Mouse (Mus musculus): Measurements from ENCODE around the gene Aak1. TPM values are rescaled to one million over a fixed set of nuclear protein-coding genes. Genes with fewer than 3 reads are reported as not detected.
A peak's percentile ranks its signal among the peaks of the same experiment; 100 is the strongest.

Gene Aak1
- total RNA-seq, 1 experiment from 2014 or later = 14.5 TPM

DNA sequence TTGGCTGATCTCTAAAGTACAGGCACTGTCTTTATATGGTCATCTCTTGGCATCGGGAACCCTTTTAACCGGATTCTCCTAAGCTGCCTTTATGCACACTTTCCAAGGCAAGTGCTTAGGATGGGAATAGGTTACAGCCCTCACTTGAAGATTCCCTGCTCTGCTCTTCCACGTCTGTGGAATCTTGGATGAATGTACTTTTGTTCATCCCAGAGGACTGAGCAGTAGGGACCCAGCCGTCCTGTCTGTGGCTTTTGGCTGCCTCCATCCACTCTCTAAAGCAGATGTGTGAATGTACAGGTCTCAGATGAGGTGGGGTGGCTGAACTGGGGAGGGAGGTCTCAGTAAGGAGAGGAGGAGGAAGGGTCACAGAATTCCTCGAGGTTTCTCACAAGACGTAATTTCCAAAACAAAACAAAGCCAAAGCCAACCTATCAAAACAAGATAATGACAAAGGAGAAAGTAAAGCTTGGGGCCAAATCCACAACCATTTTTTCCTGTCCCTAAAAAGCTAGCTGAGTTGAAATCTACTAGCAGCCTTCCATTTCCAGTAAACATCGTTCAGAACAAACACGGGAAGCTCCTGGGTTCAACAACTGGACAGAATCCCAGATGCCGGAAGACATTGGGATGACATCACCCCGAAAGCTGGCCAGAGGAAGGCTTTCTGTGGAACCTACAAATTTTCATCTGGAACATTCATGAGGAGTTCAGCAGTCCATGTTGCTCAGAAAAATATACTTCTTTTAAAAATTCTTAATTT, 18.4 kb upstream of the Aak1 start:
- no peak for ATAC-seq (replicated peaks; ENCODE audit: insufficient number of reproducible peaks, low FRiP score, low TSS enrichment, poor library complexity, severe bottlenecking)

- ATAC-seq (replicated peaks; ENCODE audit: insufficient number of reproducible peaks, low FRiP score, low TSS enrichment, poor library complexity, severe bottlenecking) = no peak
Measured at GRCm38 (mm10) chr6:86832802-86833502, 16.4 kb upstream of the Aak1 start.

DNA sequence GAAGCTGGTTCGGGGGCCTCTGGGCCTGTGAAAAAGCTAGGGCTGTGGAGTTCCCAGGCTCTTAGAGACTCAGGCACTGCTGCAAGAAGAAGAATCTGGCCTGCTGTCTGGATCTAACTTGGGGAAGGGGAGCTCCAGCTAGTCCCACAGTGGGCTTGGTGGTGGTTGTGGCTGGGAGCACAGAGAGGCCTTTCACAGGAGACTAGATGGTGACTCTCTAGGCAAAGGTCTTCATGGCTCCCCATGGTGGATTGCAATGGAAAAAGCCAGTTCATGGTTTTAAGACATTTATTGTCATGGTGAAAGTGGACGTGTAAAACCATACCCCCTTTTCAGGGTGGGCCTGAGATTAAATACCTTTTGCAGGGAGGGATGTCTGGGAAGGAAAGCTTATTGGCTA, 10.2 kb upstream of the Aak1 start:
- ATAC-seq (replicated peaks; ENCODE audit: insufficient number of reproducible peaks, low FRiP score, low TSS enrichment, poor library complexity, severe bottlenecking) = no peak

- ATAC-seq (replicated peaks; ENCODE audit: insufficient number of reproducible peaks, low FRiP score, low TSS enrichment, poor library complexity, severe bottlenecking) = no peak
Measured at GRCm38 (mm10) chr6:86841949-86842348, 7.4 kb upstream of the Aak1 start.

DNA sequence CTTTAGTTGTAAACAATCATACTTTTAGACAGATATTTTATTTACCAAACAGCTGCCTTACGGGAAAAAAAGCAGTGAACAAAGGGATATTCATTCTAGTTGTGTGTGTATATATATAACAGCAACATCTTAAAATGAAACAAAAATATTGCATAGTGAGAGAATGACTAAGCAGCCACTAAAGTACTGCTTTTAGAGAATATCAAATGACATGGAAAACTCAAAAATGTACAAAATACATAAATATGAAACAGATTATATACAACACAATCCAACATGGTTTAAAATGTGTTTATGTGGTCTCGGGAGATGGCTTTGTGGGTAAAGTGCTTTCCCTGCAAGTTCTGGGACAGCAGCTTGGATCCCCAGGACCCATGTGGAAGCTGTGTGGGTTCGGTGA, 5.7 kb upstream of the Aak1 start:
- no peak for ATAC-seq (replicated peaks; ENCODE audit: insufficient number of reproducible peaks, low FRiP score, low TSS enrichment, poor library complexity, severe bottlenecking)

GRCm38 (mm10) chr6:86846467-86846866, 2.9 kb upstream of the Aak1 start:
- ATAC-seq (replicated peaks; ENCODE audit: insufficient number of reproducible peaks, low FRiP score, low TSS enrichment, poor library complexity, severe bottlenecking) = no peak

DNA sequence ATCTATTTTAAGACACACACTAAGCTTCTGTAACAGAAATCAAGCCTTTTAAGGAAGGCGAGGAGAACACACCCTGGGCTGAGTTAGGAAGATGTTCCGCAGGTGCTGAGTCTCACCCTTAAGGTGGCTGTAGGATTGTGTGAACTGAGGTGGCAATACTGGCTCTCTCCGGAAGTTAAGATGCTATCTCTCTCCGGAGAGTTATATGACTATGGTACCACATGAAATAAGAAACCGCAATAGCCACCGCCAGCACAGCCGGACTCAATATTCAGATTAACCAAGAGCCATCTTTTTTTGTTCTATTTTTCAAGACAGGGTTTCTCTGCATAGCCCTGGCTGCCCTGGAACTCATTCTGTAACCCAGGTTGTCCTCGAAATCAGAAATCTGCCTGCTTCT, 1.5 kb upstream of the Aak1 start:
- no peak for ATAC-seq (replicated peaks; ENCODE audit: insufficient number of reproducible peaks, low FRiP score, low TSS enrichment, poor library complexity, severe bottlenecking)

GRCm38 (mm10) chr6:86848580-86848914, 770 bp upstream of the Aak1 start:
- peak; percentile 27 for ATAC-seq (replicated peaks; ENCODE audit: insufficient number of reproducible peaks, low FRiP score, low TSS enrichment, poor library complexity, severe bottlenecking)

GRCm38 (mm10) chr6:86849692-86850445, 552 bp downstream of the Aak1 start:
- no peak for ATAC-seq (replicated peaks; ENCODE audit: insufficient number of reproducible peaks, low FRiP score, low TSS enrichment, poor library complexity, severe bottlenecking)

DNA sequence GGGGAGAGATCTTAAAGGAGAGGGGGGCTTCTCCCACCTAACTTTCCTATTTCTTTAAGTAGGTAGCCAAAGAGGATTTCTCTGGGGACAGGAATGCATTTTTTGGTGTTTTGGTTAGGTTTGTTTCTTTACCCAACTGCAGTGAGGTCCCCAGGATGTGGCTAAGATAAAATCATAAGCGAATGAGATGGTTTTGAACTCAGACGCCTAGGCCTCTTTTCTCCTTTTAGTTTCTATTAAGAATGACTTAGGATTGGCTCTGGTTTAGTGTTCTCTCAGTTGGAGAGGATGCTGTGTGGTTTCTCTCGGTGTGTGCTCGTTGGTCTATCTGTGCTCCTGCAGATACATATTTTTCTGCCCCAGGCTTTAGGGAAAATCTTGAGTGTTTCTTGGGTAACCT, 1.3 kb downstream of the Aak1 start:
- ATAC-seq (replicated peaks; ENCODE audit: insufficient number of reproducible peaks, low FRiP score, low TSS enrichment, poor library complexity, severe bottlenecking) = no peak

DNA sequence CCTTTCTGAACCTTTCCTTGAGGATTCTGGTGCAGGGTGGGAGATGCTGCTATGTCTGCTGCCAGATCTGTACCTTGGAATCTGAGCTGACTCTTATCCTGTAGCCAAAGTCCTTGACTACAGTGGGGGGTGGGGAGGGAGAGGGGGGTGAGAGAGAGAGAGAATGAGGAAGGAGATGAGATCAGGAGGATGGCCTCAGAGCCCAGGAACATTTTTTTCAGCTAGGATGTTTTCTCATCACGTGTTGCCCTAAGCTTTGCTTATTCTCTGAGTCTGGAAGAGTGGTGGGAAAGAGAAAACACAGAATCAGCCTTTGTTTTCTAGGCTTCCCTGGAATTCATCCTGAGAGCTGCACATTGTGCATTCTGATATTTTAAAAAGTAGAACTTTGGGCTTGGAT, 2.2 kb downstream of the Aak1 start:
- ATAC-seq (replicated peaks; ENCODE audit: insufficient number of reproducible peaks, low FRiP score, low TSS enrichment, poor library complexity, severe bottlenecking) = no peak

DNA sequence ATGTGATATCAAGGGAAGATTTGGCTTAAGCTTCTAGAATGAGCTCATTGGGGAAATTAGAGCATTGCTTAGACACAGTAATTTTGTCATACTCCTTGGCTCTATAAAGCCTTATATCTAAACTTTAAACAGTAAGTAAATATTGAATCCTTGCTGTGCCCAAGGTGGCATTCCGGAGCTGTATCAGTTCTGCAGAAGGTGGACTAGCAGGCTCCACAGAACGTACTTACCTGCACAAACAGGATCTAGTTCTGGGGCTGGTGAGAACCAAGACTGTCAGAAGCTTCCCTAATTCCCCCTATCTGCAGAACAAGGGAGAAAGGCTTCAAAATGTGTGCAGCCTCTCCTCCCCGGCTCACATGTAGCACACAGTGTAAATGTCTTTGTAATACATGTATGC, 4.6 kb downstream of the Aak1 start:
- ATAC-seq (replicated peaks; ENCODE audit: insufficient number of reproducible peaks, low FRiP score, low TSS enrichment, poor library complexity, severe bottlenecking) = no peak

DNA sequence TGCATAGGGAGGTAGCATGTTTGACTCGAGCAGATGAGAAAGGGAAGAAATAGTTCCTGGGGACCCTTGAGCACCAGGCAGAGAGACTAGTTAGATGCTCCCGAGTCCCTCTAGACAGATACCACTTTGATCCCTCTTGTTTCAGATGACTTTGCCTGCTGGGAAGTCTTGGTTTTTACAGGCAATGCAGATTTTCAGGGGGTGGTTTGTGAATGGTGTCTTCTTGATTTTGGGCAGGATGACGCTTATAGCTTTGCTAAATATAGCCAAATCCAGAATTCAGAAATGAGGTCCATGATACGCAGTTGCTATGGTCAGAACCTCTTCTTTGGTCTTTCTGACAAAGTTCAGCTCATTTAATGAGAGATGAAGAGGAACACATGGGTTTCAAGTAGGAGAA, 5.6 kb downstream of the Aak1 start:
- no peak for ATAC-seq (replicated peaks; ENCODE audit: insufficient number of reproducible peaks, low FRiP score, low TSS enrichment, poor library complexity, severe bottlenecking)

- no peak for ATAC-seq (replicated peaks; ENCODE audit: insufficient number of reproducible peaks, low FRiP score, low TSS enrichment, poor library complexity, severe bottlenecking)
Measured at GRCm38 (mm10) chr6:86858606-86859005, 9.3 kb downstream of the Aak1 start.

- no peak for ATAC-seq (replicated peaks; ENCODE audit: insufficient number of reproducible peaks, low FRiP score, low TSS enrichment, poor library complexity, severe bottlenecking)
Measured at GRCm38 (mm10) chr6:86860732-86861463, 11.6 kb downstream of the Aak1 start.

- no peak for ATAC-seq (replicated peaks; ENCODE audit: insufficient number of reproducible peaks, low FRiP score, low TSS enrichment, poor library complexity, severe bottlenecking)
Measured at GRCm38 (mm10) chr6:86864358-86864757, 15.0 kb downstream of the Aak1 start.

DNA sequence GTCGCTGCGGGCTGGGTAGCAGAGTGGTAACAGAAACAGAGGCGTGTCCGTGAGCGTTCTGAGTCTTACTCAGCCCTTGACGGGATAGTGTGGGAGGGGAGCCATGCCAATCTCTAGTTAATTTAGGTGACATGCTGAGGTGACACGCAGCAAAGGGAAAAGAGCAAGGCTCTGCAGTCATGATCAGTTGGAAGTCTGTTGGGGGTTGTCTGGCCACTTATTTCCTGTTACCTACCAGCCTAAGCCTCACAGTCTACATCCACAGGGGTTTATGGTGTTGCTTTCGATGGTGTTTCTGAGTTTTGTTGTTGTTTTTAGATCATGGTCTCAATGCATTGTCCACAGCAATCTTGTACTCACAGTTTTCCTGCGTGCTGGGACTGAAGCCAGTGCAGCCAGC, 21.0 kb downstream of the Aak1 start:
- no peak for ATAC-seq (replicated peaks; ENCODE audit: insufficient number of reproducible peaks, low FRiP score, low TSS enrichment, poor library complexity, severe bottlenecking)

DNA sequence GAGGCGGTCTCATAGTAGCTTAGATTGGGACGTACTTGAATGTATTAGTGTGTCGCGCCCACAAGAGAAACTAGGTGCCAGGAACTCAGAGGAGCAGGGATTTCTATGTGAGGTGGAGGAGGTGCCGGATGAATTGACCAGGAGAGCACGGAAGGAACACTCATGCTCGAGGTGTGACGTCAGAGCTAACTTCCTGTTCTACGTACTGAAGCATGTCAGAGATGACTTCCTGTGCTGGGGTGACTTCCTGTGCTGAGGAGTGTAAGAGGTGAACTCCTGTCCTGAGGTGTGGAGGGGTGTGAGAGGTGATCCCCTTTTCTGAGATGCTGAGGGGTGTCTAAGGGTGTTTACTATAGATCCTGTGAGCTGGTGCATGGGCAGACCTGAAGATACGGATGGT, 22.5 kb downstream of the Aak1 start:
- ATAC-seq (replicated peaks; ENCODE audit: insufficient number of reproducible peaks, low FRiP score, low TSS enrichment, poor library complexity, severe bottlenecking) = peak; percentile 68; the same call in 1 of the 2 replicates

- no peak for ATAC-seq (replicated peaks; ENCODE audit: insufficient number of reproducible peaks, low FRiP score, low TSS enrichment, poor library complexity, severe bottlenecking)
Measured at GRCm38 (mm10) chr6:86874711-86875375, 25.5 kb downstream of the Aak1 start.

Data from monocyte, adult 5-6 weeks (primary cell).